Mouse (Mus musculus) CD4-positive helper T cell, adult 2 months (primary cell): ENCODE measurements around the gene Polr3h.
"Not testable (repeated sequence)": the region's sequence is repeated elsewhere in the genome, so short reads cannot be mapped to it uniquely, and the experiment has no call there.

Experiments used
- DNase-seq: peaks from one replicate; pipeline ENCODE4 v3.0.0-alpha.2; 2012; ENCODE audit warnings: low read depth, missing footprints, low spot score

Polr3h gene

DNA sequence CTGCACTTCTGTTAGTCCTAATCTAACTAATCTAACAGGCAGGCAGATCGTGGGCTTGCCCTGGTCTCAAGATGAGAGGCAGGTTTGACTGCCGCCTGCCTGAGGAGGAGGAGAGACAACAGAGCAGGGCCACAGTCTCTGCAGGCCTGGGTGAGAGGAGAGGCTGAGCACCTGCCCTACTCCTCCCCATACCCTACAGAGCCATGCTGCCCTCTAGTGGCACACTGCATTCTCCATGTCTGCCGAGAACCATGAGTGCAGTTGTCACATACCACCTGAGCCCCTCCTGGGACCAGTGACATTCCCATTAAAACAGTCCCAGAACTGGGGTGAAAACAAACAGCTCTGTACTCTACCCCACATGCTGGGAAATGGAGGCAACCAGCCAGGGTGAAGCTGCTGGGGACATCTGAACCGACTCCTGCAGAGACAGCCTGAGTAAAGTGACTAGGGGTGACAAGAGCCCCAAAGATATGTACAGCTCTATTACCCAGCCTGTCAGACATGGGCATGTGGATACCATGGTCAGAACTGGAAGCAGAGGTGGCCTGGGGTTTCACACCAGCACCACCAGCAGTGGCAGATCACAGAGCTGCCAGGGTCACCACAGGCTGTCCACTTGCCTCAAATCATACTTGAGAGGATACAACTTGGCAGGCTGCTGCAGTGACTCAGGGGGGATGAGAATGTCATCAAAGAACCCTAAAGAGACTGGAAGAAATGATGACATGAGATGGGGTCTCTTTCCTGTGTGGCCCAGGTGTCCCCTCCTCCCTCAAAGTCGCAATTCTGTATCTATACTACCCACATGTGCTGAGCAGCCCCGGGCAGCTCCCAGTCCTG is 8.2 kb downstream of the Polr3h start:
- peak; percentile 67 for DNase-seq

DNA sequence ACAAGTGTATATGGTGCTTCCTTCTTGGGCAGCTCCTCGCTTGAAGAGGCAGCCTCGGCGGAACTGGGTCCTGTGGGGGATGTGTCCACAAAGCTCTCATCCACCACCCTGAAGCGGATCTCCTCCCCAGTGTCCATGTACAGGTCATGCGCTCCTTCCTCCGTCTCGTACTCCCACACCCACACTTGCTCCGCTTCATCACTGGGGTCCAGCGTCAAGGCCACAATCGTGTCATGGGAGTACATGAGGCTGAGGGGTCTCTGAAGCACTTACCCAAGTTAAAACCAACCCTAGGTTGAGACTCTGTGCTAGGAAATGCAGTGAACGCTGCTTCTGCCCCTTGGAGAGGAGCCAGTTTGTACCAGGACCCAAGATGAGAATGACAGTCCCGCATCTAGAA is 8.8 kb downstream of the Polr3h start:
- DNase-seq = no peak

DNA sequence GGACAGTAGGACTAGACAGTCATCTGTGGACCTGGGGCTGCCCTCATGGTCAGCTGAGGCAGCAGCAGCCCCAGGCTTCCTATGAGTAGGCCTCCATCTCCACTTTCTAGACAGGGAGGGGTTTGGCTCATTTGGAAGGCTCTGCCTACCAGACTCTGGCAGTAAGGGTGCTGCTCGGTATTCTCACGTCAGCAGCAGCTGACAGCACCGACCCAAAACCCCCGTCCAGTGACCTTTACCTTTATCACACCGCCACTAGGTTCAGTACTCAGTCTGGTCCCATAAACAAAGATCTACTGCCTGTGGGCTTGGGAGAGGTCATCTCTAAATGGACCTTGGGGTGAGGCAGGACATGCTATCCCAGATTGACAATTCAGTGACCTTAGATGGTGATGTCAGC is 10.4 kb downstream of the Polr3h start:
- no peak for DNase-seq

DNA sequence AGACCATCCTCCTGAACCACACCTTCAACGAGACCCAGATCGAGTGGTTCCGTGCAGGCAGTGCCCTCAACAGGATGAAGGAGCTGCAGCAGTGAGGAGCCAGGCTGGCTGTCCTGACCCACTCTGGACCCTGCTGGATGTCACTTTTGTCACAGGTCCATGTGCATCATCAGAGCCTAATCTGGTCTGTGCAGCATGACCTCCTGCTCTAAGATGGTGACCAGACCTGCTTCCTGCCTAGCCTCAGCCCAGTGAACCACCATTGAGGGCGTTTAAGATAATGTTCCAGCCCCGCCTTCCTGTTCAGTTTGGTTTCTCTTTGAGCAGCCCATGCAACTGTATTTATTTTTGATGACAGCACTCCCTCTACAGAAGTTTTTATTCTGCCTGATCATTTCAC is 11.4 kb downstream of the Polr3h start:
- no peak for DNase-seq

DNA sequence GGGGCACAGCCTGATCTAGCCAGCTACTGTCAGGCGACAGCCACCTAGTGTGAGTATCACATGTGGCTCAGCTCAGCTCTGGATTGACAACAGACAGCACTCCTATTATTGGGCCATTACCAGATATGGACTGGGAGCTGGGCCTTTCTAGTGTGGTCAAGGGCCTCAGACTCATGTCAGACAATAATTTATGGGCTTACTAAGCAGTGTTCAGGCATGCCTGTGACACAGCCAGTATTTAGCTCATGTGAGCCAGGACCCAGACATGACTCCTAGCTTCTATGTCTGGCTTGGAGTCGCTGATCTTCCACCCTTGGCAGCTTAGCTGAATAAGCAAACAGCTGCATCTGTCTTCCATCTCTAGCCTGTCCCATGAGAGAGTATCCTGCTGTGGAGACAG is 13.5 kb downstream of the Polr3h start:
- DNase-seq = no peak

DNA sequence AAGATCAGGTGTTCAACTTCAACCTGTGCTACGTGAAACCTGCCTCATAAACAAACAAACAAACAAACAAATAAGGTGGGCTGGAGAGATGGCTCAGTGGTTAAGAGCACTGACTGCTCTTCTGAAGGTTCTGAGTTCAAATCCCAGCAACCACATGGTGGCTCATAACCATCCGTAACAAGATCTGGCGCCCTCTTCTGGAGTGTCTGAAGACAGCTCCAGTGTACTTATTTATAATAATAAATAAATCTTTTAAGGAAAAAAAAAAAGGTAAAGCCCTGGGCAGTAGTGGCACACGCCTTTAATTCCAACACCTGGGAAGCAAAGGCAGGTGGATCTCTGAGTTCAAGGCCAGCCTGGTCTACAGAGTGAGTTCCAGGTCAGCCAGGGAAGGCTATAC is 17.3 kb downstream of the Polr3h start:
- DNase-seq = not testable (repeated sequence)

DNA sequence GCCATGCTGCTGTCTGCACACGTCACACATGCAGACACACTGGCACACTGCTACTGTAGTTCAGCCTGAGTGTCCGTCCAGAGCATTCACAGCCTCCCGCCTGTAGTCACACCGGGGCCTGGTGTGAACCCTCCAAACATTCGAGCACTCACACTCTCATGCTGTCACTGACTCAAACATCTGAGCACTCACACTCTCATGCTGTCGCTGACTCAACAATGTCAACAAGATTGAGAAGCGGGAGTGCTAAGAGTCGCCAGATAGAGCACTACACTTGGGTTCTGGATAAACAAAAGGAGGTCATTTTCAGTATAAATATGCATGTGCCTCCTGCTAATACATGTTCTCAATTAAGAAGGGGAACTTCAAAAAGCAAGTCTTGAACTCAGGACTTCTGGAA is 18.1 kb downstream of the Polr3h start:
- no peak for DNase-seq

DNA sequence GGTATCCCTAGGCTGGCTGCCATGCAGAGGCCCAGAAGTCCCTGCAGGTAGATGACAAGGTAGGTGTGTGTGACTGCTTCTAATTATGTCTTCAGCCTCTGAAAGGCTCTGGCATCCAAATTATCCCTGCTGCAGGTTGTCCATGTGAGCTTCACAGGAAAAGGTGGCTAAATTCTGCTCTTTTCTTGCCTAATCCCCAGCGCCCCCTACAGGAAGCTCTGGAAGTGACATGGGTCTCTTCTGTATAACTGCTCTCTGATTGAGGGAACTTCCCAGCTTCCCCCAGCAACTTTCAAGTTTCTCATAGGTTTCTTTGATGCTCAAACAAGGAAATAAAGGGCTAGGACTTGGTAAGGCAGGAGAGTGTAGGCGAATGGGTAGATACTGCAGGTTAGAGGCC is 21.1 kb downstream of the Polr3h start:
- peak; percentile 70 for DNase-seq

DNA sequence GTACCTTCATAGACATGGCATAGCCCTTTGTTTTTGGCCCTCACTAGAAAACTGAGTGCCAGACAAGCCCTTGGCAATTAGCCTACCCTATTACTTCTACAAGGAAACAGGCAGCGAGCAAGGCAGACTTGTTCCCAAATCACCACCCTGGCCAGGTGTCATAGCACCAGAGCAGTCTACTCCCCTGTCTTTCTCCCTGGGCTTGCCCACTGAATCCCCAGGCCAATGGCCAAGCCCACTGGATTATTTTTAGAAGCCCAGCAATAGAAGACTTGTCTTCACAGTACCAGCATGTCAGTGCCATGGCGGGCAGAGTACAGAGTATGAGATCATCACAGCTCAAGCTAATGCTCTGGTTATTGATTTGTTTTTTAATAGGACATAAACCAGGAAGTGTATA is 27.3 kb downstream of the Polr3h start:
- no peak for DNase-seq

DNA sequence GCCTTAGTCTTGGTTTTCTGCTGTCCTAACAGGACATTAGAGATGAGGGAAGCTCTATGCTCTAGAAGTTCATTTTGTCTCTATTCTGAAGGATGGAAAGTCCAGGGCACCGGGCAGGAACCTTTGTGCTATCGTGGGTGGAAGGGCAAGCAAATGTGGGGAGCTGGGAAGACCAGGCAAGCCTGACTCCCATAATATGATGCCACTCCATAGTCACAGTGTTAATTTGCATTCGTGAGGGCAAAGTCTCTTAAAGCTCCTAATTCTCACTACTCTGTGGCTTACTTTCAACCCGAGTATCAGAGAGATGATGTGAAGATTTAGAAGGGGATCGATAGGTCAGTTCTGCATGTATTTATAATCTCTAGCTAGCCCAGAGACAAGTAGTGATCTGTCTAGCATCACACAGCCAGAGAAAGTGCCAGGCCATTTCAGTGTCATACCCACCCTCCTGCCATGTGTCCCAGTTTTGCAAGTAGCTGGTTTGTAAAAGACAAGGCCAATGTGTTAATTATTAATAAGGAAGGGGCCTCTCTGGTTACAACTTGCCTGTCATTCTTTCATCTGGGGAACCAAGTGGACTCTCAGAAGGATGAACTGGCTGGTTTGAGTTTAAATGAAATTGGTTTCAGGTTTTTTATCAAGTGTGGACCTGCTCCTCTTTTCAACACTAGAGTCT is 28.3 kb downstream of the Polr3h start:
- no peak for DNase-seq

DNA sequence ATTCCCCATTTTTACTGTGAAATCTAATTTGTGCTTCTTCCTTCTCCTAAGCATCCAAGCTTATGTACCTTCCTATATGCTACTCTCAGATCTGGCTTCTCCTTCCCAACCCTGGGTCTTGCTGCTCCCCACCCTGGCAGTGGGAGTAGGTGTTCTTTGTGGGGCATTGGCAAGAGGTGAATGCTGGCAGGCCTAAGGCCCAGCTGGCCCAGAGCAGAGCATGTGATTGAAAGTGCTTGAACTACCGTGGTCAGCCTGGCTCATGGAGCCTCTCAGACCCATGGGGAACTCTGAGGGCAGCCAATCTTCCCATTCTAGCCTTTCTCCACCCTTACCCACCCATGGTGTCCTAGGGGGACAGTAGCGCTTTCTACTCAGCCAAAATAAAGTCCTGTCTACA is 29.6 kb downstream of the Polr3h start:
- DNase-seq = no peak

DNA sequence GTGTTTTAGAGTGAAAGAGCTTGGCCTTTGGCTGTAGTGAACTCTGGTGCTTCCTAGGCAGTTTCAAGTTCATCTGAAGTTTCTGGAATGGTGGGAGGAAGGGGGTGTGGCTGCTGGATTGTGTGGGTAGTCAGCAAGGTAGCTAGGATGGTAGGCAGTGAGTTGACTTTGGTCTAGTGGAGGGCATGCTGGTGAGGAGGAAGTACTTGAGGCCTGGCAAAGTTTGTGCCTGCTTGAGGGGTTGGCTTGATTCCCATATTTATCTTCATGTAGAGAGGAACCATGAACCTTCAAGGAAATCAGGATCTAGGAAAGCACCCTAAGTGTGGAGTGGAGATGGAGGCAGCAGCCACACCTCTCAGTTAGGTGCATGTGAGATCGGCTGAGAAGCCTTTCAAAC is 32.0 kb downstream of the Polr3h start:
- no peak for DNase-seq

DNA sequence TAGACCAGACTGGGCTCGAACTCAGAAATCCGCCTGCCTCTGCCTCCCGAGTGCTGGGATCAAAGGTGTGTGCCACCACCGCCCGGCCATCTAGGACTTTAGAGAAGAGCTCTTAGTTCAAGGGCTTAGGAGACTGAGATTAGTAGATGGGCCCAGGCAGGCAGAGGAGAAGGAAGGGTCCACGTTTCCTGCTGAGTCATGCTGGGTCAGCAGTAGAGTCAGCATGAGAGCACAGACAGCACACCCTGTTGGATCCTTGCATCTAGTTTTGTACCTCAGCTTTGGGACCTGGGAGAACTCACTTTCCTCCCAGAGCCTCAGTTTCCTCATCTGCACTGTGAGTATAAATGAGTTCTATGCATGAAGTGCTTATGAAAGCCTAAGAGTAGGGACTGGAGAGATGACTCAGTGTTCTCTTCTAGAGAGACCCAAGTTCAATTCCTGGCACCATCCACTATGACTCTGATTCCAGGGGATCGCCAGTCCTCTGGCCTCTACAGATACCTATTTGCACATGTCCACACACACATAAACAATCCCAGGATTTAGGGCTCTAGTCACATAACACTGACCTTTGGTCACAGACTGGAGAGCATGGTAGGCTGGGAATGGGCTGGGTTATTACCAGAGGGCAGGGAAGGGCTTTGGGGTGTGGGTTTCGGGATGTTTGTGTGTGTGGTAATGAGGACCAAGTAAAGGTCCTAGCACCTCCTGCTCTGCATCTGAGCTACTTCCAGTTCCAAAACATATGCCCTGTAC is 34.0 kb downstream of the Polr3h start:
- DNase-seq = no peak

DNA sequence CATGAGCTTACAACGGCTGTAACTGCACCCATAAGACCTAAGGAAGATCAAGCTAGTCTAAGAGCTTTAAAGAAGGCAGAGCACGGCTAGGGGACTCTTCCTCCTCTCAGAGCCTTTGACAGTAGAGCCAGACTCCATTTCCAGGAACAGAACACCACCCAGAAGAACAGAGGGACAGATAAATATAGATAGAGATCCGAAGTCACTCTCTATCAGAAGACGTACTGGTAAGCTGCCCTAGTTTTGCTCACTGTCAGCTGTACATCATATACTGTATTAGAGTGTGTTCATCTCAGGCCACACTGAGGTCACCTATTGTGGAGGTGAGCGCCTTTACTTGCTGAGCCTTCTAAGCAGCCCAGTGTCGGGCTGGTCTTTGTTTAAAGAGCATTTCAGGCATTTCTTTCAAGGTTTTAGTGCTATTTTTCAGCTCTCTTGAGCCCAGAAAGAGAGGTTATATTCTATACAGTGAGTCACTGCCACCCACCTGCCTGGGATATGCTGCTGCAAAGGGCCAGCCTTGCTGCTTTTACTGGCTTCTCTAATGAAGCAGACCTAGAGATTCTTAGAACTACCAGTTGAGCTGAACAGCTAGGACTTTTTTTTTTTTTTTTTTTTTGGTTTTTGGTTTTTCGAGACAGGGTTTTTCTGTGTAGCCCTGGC is 34.8 kb downstream of the Polr3h start:
- no peak for DNase-seq

DNA sequence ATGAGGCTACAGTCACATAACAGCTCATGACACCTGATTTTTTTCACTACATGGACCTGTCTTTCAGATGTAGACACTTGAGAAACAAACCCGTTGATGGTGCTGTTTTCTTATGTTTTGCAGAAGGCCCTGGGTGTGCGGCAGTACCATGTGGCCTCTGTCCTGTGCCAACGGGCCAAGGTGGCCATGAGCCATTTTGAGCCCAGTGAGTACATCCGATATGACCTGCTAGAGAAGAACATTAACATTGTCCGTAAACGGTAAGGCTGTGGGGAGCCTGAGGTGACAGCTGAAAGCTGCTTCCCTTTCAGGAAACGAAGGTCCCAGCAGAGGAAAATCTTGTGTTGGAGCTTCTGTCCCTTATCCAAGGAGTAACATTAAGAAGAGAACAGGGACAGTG is 36.9 kb downstream of the Polr3h start:
- DNase-seq = no peak

DNA sequence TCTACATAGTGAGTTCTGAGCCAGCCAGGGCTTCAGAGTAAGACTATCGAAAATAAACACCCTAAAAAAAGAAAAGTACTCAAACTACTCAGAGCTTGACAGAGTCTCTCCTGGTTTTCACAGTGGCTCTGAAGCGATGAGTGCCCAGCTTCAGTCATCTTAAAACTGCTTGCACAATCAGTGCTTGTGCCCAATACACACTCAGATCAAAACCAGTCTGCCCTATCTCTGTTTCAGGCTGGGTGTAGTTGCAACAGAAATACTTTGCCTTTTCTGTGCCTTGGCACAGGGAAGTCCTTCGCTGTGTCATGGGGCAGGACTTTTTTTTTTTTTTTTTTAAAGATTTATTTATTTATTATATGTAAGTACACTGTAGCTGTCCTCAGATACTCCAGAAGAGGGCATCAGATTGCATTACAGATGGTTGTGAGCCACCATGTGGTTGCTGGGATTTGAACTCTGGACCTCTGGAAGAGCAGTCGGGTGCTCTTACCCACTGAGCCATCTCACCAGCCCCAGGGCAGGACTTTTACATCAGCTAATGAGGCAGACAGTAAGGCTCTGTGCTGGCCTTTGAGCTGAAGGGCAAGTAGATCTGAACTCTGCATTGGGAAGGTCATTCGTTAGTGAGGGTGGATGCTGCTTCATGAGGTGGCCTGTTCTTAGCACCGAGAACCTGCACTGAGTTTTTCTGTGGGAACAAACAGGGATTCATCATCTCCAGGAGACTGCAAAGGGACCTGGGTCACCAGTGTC is 39.1 kb downstream of the Polr3h start:
- no peak for DNase-seq

DNA sequence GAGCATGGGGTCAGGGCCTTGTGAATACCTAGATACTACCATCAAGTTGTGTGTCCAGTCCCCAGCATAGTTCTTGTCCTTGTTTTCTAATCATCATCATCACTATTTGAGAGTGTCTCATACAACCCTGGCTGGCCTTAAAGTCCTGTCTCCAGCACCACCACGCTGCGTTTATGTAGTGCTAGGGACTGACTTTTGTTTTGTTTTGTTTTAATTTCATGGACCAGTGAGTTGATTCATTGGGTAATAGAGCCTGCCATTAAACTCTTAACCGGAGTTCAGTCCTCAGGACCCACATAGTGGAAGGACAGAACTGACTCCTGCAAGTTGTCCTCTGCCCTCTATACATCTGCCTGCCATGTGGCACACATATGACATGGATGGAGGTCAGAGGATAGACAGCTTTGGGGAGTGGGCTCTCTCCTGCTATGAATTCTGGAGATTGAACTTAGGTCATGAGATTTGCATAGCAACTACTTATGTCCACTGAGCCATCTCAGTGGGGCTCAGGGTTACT is 40.6 kb downstream of the Polr3h start:
- no peak for DNase-seq

DNA sequence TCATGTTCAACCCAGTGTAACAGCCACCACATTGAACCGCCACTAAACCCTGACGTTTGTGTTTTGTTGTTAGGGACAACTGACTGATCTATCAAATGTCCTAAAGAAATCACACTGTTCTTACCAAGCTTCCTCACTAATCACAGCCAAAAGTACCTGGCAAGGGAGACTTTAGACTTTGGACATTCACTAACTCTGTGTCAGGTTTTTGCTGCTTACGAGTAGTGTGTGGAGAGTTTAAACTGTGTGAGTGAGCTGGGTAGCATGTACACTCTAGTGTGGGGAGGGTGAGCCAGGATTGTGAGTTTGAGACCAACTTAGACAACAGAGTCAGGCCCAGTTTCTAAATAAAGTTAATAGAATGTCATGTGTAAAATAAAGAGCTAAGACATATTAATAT is 43.7 kb downstream of the Polr3h start:
- no peak for DNase-seq

DNA sequence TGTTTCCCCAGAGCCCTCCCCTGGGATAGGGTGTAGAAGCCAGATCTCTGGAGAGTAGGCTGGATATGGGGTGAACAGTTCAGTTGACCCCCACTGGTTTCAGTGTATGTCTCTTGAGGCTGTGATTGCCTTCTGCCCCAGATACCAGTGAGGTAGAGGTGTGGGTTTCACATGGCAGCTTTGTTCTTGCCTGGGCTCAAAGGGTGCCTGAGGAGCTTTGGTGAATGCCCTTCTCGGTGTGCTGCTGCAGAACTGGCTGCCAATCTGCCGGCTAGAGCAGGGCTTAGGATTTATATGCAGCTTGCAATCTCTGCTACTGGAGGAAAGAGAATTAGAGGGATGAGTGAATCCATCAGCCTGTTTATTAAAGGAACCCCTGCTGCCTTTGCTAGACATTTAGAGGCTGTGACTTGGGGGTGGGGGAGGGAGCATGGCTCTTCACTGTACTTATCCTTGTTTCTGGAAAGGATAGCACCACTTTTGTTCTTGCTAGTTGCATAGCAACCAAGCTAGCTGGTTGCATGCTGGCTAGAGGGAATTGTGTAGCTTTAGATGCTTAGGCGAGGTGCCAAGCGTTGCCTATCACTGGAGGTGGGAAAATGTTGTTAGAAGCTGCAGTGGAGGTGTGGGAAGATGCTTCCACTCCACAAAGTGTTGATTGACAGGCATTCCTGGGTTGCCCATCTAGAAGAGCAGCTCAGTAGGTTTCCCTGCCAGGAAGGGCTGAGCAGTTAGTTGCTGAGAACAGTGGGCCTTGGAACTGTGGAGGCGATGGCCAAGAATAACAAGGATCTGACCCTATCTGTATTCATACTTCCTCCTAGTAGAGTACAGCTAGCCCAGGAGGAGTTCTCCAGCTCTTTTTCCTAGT is 46.3 kb downstream of the Polr3h start:
- DNase-seq = no peak
